ENCODE assay signal across 8 mouse cellular contexts in genomic region chr10:39557851-39558250, GRCm38 (mm10). TPM values are rescaled to one million over a fixed set of nuclear protein-coding genes. Genes with fewer than 3 reads are reported as not detected.
DNase-seq lines count a peak whose midpoint lies in the region; ATAC-seq and TF ChIP-seq lines count a peak whose summit lies in the region.

No protein-coding gene starts in this region.

- WGBS in heart, embryonic 10.5 days: 13% methylated on average over 7 of the region's 7 CpGs
- 62% methylated on average over 7 of the region's 7 CpGs for WGBS in midbrain, embryonic 10.5 days
- 94% methylated on average over 7 of the region's 7 CpGs for WGBS in thymus, adult 2 months

- peaks cover 92% of the 10 kb centered on the region for H3K4me1 ChIP-seq in heart, embryonic 10.5 days
- peaks cover 68% of the 10 kb centered on the region for H3K4me1 ChIP-seq in midbrain, embryonic 10.5 days
- no peaks in the 10 kb centered on the region for H3K4me1 ChIP-seq in thymus, adult 2 months (replicated peaks; ENCODE audit: control insufficient read depth, insufficient read depth, low read length)

- no peak overlapping the region for H3K4me3 ChIP-seq in heart, embryonic 10.5 days
- no peak overlapping the region for H3K4me3 ChIP-seq in midbrain, embryonic 10.5 days
- H3K4me3 ChIP-seq in thymus, adult 2 months (ENCODE audit: control insufficient read depth, insufficient read depth, low read length): no peak overlapping the region

- no peaks in the 10 kb centered on the region for H3K9me3 ChIP-seq in heart, embryonic 10.5 days
- H3K9me3 ChIP-seq in midbrain, embryonic 10.5 days (replicated peaks): no peaks in the 10 kb centered on the region

- peak; percentile 85 for DNase-seq in gastrocnemius, adult 18-20 months (ENCODE audit: low spot score)
- no peak for DNase-seq in gastrocnemius, postnatal 10 days
- DNase-seq in heart, embryonic 10.5 days (ENCODE audit: low spot score): no peak
- DNase-seq in kidney, adult 8-10 months: peak; percentile 62 to 69
- DNase-seq in midbrain, embryonic 10.5 days (ENCODE audit: low spot score): no peak
- DNase-seq in thymus, adult 2 months: no peak
- no peak for DNase-seq in left cerebral cortex, postnatal 14 days (ENCODE audit: low spot score in 2 of 2)

- no peaks in the 10 kb centered on the region for H3K36me3 ChIP-seq in heart, embryonic 10.5 days
- H3K36me3 ChIP-seq in midbrain, embryonic 10.5 days: peaks cover 7% of the 10 kb centered on the region
- H3K36me3 ChIP-seq in thymus, adult 2 months (ENCODE audit: control insufficient read depth, insufficient read depth, low read length): no peaks in the 10 kb centered on the region

- peak overlapping the region; percentile 69 for H3K27ac ChIP-seq in heart, embryonic 10.5 days
- H3K27ac ChIP-seq in midbrain, embryonic 10.5 days (replicated peaks): peak overlapping the region; percentile 70
- no peak overlapping the region for H3K27ac ChIP-seq in thymus, adult 2 months (ENCODE audit: control insufficient read depth, insufficient read depth, low read length)

- intact Hi-C loops in left cerebral cortex, postnatal 14 days (cut with DNase I): no loop called here

- no peak for TF ChIP-seq POLR2A in thymus, adult 2 months (IDR thresholded peaks at IDR 0.05; ENCODE audit: control insufficient read depth, extremely low read depth, insufficient read depth, low read length, poor library complexity)

- H3K27me3 ChIP-seq in heart, embryonic 10.5 days (ENCODE audit: insufficient read depth, poor library complexity, severe bottlenecking): no peaks in the 10 kb centered on the region
- H3K27me3 ChIP-seq in midbrain, embryonic 10.5 days (ENCODE audit: low read depth, poor library complexity, severe bottlenecking): no peaks in the 10 kb centered on the region
- H3K27me3 ChIP-seq in thymus, adult 2 months (ENCODE audit: control insufficient read depth, insufficient read depth, low read length): no peaks in the 10 kb centered on the region

- TF ChIP-seq CTCF in thymus, adult 2 months (IDR thresholded peaks at IDR 0.05; ENCODE audit: borderline replicate concordance, control insufficient read depth, extremely low read depth, insufficient read depth, low read length, poor library complexity): no peak

- no peak for ATAC-seq in cerebellum, adult (ENCODE audit: insufficient number of reproducible peaks, low FRiP score, low TSS enrichment)

RNA-seq across cellular contexts. Expression of gene Traf3ip2, which starts 54.9 kb away (rescaled TPM):
- 1 to 10 TPM; 2.5 to 3.9 TPM for total RNA-seq in gastrocnemius, adult 18-20 months (2021)
- 1 to 10 TPM; 5.9 to 6.0 TPM for total RNA-seq in gastrocnemius, postnatal 10 days (2021)
- polyA plus RNA-seq in heart, embryonic 10.5 days (2016; fragmentation: Nextera tagmentation; extraction: Ambion mirVana): 12.6 and 13.7 TPM in 2 replicates
- 5.5 and 9.5 TPM in 2 replicates for polyA plus RNA-seq in midbrain, embryonic 10.5 days (2016; fragmentation: Nextera tagmentation; extraction: Ambion mirVana)
- polyA plus RNA-seq in thymus, adult 2 months (2012; rRNA removed): 20.4 and 21.3 TPM in 2 replicates
- total RNA-seq in left cerebral cortex, postnatal 14 days (2021): 1 to 10 TPM in 1 of 2 experiments, under 1 TPM in 1; 0.94 to 1.1 TPM

Comparison
In these comparisons a context has a peak if more than half of its experiments do, and no peak if none do; other contexts are left out.
1. DNase-seq: peak in gastrocnemius, adult 18-20 months (single experiment) and kidney, adult 8-10 months (2 of 2); none in gastrocnemius, postnatal 10 days (single experiment), heart, embryonic 10.5 days (single experiment), midbrain, embryonic 10.5 days (single experiment), thymus, adult 2 months (single experiment) and left cerebral cortex, postnatal 14 days (0 of 2).